Mouse (Mus musculus): ENCODE results near the gene Fbxo9.
"Not testable (repeated sequence)": the region's sequence is repeated elsewhere in the genome, so short reads cannot be mapped to it uniquely, and the experiment has no call there.

The Fbxo9 gene

DNA sequence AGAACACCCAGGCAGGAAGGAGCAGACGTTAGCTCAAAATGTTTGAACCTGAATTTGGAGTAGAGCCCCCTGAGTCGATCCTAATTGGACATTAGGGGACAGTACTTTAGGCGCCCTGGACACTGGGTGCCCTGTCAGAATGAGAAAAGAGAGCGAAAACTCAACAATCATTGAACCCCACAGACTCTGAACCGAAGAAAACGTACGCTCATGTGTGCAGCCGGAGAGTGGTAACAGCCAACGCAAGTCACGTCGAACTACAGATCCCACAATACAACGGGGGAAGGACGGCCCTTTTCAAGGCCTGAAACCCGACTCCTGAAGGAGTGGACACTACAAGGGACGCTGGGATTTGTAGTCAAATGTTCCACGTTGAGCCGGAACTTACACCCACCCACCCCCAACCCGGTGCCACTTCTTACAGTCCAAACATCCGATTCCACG lies at the start of gene Fbxo9, which contains the start of gene Ick:
Gene Fbxo9 (minus strand): TSS at position 270 of the 444 bp plus-strand sequence.
Gene Ick (plus strand): TSS at position 397 of the 444 bp plus-strand sequence.
- in situ Hi-C loops (cut with MboI, MseI): loop anchor here (5.0 to 10.0 kb wide), 2 partner anchors 63 to 194 kb away; partner anchors contain the start of gene Elovl5

DNA sequence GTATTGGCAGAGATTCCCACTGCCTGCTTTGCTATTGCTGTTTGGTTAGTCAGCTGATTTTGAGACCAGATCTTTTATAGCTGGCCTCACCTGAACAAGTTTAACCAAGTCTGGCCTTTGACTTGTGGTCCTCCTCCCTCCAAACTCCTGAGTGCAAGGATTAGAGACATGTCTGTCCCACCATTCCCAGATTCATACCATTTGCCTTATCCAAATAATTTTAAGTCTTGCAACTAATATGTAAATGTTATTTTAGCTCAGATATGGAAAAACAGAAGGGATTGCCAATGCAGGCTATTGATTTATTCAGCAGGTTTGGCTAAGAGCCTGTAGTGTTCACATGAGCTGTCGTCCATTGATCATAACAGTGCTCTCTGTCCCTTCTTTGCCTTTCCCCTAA lies 48.4 kb upstream of the Fbxo9 start:
- in situ Hi-C loops (cut with MboI, MseI): no loop called here

DNA sequence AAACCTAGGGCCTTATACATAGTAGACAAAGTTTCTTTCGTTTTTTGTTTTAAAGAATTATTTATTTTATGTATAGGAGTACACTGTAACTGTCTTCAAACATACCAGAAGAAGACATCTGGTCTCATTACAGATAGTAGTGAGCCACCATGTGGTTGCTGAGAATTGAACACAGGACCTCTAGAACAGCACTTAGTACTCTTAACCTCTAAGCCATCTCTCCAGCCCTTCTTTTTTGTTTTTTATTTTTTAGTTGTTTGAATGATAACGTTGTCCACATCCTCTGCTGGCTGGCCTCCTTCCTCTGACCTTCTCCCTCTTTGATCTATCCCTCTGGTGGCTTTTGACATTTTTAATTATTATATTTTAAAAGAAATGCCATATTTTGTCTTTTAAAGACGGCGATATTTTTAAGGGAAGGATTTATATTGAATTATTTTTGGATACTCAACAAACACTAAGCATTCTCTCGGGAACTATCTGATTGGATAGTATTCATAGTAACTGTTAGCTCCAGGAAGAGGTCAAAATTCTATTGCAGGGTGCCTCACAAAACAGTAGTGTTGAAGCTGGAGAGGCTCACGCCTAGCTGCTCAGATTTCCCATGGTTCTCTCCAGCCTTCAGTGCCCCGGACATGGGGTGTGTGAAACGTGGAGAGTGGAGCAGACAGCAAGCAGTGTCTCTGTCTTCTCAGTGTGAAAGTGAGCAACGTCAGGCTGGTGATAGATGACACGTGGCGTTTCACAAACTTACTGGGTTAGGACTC lies 45.5 kb upstream of the Fbxo9 start:
- in situ Hi-C loops (cut with MboI, MseI): no loop called here

DNA sequence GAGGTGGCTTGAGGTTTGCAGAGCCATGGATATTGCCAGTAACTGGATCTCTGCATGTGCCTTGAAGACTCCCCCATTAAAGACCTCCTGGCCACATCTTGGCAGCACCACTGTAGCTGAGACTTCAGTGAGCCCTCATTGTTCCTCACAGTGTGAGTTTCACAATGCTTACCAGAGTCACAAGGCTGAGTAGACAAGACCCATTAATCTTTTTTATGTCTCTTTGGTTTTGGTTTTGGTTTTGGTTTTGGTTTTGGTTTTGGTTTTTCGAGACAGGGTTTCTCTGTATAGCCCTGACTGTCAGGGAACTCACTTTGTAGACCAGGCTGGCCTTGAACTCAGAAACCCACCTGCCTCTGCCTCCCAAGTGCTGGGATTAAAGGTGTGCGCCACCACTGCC lies 40.9 kb upstream of the Fbxo9 start:
- in situ Hi-C loops (cut with MboI, MseI): not testable (repeated sequence)

DNA sequence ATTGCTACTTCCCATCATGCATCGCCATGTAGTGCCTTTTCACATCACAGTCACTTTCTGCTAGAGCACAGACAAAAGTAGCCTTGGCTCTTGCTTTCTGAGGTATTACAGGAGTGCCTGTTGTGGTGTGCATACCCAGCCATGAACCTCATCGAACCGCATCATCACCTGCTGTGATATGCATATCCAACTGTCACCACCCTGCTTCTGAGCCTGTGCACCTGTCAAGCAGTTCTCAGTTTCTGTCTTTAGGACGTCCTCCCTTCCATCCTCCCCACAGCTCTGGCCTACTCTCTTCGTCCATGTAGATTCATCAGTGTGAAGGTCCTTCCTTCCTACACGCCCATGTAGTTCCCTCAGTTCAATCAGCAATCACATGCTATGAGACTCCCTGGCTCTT lies 39.3 kb upstream of the Fbxo9 start:
- in situ Hi-C loops (cut with MboI, MseI): no loop called here

DNA sequence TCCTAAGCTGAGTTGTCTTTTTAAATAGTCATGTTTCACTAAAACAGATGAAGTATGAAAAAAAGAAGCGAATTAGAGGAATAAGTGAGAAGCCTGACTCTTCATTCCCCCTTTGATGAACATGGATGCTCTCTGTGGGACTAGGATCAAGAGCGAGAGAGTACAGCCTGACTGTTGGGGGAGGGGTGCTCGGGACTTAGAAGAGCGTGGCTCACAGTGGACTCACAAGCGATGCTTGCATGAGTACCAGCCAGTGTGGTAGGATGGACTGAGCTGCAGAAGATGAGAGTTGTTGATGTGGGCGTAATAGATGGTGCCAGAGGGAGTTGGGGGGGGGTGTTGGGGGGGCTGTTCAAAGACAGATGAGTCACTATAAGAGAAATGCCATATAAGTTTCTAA lies 37.8 kb upstream of the Fbxo9 start:
- in situ Hi-C loops (cut with MboI, MseI): no loop called here

DNA sequence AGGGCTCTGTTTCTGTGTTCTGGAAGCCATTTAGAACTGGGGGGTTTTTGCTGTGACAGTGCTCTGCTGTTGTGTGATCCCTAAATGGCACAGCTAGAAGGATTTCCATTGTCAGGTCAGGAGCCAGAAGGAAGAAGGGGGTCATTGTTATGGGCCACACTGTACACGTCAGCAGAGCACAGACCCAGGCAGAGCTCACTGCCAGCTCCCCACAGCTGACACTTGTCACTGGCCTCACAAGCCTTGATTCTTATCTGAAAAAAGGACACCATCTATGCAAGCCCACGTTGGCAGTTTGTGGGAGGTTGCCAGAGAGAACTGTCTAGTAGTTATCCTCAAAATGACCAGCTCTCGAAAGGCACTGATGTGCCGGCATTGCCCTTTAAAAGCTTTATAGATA lies 37.2 kb upstream of the Fbxo9 start:
- in situ Hi-C loops (cut with MboI, MseI): no loop called here

DNA sequence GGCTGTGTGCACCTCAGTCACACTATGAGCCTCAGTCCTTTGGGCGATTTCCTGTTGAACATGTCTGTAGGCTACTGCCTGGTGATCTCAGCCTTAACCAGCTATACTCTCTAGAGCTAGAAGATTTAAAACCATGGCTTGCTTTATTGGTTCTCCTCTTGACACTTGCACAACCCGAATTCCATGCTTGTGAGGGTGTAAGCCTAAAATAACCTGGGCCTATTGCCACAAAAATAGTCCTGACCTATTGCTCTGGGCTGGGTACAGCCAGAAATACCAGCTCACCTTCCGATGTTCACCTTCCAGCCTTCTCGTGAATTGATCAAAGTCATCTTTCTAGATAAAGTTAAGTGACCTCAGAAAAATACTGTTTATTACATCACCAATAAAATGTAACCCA lies 30.6 kb upstream of the Fbxo9 start:
- in situ Hi-C loops (cut with MboI, MseI): no loop called here

DNA sequence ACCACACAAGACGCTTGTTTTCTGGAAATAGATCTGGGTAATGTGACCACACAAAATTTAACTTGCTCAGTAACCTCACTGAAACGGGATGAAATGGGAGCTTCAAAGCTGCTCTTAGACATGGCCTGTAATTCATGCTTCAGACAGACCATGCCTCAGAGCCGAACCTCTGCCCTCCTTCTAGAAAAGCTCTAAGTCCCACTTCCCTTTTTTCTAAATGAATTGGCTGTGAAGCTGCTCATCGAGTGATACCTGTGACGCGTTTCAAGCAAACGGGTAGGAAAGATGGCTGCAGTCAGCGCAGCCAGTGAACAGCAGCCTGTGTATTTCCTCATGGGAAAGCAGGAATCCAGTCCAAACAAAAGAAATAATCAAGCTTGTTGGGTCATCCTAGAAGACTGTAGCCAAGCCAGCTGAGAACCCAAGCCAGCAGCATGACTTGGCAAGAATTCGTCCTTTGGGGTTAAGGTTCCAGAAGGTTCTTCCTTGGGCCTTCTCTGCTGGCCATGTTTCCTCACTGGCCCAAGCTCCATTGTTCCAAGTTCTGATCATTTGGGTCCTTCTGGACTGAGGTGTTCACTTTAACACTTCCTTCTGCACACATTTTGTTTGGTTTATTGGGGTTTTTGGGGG lies 29.3 kb upstream of the Fbxo9 start:
- in situ Hi-C loops (cut with MboI, MseI): no loop called here

DNA sequence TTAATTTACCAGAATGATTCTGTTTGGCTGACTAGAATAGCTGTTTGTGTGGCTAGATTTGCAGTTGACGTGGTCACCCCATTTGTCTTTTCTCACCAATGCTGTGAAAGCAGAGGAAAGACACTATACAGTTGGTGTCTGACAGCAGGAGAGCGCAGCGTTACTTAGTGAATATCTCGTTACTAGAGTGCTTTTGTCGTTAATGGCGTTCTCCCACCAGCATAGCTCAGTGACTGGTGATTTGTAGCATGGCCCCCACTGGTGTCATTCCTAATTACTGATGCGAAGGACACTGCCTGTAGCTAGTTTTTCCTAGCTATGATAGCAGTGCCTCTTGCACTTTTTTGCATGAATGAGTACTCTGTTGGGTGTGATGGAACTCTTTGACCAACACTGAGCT lies 26.8 kb upstream of the Fbxo9 start:
- in situ Hi-C loops (cut with MboI, MseI): no loop called here

DNA sequence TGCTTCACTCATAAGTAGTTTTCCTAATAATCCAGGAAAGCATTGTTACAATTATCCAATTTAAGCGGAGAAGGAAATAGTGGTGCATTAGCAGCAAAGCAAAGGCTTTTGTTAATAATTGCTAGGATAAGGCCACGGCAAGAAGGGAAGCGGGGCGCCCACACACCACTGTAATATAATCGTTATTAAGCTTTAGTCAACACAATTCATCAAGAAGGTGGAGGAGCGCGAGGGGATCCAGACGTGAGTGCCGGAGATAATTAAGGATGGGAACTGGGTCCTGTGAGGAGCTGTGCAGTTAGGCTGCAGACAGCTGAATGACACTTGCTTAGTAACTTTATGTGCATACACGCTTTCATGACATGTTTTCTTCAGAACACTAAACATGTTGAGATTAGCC lies 17.8 kb upstream of the Fbxo9 start:
- in situ Hi-C loops (cut with MboI, MseI): no loop called here

DNA sequence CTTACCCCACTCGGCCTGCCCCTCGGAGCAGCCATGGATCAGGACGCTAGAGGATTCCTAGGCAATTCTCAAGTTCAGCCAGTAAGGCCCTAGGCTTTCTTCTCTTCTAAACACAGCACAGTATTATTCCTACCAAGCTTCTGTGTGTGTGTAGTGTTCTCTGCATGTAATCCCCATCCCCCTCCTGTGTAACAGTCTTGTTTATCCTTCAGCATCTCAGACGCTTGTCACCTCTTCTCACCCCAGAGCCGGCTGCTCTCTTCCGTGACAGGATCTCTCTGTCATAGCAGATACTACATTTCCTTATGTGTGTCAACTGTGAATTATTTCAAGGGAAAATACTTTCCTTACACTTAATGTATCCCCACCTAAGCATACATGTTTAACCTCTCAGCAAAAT lies 17.1 kb upstream of the Fbxo9 start:
- in situ Hi-C loops (cut with MboI, MseI): no loop called here

DNA sequence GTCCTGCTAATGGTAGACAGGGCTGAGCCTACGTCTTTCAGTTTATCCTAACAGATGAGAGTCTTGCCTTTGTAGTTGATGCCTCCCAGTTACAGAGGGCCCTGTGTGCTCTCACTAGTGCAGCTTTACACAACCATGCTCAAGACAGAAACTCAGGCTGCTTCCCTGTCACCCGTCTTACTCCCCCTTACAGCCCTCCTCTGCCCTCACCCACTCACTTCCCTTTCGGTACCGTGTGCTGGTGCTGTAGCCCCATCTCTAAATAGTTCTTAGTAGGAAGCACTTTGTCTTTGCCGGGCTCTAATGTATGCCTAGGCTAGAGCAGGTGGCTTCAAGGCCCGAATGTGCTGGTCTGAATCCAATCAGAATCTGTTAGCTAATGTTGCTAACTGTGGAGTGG lies 15.4 kb upstream of the Fbxo9 start:
- in situ Hi-C loops (cut with MboI, MseI): no loop called here

DNA sequence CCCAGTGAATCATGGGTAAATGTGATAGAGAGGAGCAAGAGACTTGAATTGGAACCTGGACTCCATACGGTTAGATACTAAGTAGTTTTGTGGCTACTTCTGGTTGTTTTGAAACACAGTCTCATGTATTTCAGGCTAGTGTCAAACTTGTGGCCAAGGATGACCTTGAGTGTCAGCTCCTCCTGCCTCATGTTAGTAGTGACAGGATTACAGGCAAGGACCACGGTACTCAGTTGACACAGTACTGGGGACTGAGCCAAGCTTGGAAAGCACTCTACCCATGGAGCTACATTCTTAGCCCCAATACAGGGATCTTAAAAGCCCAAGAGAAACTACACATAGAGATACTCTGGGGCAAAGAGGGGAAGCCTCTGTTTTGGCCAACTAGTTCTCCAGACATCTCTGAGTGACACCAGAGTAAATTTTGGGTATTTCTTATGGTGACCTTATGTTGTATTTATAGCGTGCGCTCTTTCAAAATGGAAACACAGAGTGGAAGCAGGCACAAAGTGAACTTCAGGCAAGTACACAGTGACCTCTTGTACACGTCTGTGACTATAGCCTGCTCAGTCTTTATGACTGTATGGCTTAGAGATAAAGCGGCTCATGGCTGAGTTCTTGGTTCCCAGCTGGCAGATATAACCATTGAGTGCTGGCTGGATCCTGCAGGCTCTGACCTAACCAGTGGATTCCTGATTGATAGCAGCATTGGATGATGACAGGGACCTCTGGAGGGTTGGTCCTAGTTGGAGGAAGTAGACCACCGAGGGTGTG lies 14.3 kb upstream of the Fbxo9 start:
- in situ Hi-C loops (cut with MboI, MseI): no loop called here

DNA sequence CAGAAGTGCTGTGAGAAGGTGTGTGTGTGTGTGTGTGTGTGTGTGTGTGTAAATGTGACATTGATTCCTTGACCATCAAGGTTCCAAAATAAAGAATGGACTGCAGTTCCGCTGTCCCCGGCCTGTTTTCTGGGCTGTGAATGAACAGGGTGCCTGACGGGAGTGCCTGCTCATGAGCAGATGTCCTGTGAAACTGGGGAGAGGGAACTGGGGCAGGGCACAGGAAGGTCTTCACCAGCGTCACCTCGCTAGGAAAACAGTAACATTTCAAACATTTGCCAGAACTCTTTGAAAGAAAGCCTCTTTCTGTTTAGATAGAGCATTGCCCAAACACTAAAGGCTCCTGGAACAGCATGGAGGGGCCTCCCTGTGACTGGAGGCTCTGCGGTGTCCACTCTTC lies 13.1 kb upstream of the Fbxo9 start:
- in situ Hi-C loops (cut with MboI, MseI): no loop called here

DNA sequence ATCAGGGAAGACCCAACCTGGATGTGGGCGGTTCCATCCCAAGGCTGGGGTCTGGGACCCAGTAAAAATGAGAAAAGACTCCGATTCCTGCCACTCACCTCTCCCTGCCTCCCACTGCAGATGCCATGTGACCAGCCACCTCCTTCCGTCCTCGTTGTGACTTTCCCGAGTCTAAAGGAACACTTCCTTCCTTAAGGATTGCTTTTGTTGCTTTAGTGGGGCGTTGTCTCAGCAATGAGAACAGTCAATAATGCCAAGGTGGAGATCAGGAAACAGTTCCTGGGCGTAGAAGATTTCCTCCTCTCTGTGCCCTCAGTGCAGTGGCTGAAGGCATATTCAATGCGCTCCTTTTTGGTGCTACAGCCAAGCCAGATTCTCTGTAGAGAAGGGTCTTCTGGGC lies 12.5 kb upstream of the Fbxo9 start:
- in situ Hi-C loops (cut with MboI, MseI): no loop called here

DNA sequence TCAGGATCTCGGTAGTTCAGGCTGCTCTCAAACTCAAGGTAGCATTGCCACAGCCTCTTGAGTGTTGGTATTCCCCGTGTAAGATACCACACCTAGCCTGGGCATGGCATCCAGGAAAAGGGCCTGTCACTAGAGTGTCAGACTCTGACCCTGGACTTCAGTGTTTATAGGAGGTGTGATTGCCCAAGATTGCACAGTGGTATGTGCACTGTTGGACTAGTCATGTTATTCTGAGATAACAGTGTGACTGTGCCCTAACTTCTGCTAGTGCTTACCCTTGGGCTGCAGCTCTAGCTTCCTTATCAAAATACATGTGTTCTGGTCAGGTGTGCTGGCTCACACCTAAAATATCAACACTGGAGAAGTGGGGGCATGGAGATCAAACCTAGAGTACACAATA lies 8.8 kb upstream of the Fbxo9 start:
- in situ Hi-C loops (cut with MboI, MseI): no loop called here

DNA sequence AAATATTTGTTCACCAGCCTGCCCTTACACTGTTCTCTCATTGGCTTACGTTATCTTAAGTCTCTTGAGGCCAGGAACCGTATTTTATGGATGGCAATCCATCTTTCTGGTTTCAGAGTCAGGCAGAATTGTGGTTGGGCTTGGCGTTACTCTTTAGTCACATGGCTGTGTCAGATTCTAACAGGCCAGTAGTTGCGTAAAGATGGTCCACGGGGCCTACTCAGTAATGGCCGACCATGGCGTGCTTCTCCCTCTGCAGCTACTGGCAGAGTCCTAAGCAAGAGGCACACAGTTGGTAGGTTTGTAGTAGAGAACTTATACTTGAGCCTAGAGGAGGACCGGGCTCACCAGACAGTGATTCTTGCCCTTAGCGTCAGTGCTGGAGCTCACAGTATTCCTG lies 6.9 kb upstream of the Fbxo9 start:
- in situ Hi-C loops (cut with MboI, MseI): no loop called here

DNA sequence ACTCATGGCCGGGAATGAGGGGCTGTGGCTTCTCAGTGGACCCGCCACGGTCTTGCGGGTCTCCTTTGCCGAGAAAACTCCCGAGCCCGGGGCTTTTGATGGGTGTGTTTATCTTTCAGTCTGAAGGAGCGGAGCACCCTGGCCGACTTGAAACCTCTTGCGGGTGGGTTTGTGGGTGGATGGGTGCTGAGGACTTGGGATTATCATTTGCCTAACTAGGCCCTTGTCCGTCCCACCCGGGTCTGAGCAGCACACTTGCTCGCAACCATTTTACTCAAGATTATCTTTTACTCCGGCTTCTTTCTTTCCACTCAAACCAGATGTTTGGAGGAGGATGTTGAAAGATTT lies 4.6 kb upstream of the Fbxo9 start:
- in situ Hi-C loops (cut with MboI, MseI): no loop called here

DNA sequence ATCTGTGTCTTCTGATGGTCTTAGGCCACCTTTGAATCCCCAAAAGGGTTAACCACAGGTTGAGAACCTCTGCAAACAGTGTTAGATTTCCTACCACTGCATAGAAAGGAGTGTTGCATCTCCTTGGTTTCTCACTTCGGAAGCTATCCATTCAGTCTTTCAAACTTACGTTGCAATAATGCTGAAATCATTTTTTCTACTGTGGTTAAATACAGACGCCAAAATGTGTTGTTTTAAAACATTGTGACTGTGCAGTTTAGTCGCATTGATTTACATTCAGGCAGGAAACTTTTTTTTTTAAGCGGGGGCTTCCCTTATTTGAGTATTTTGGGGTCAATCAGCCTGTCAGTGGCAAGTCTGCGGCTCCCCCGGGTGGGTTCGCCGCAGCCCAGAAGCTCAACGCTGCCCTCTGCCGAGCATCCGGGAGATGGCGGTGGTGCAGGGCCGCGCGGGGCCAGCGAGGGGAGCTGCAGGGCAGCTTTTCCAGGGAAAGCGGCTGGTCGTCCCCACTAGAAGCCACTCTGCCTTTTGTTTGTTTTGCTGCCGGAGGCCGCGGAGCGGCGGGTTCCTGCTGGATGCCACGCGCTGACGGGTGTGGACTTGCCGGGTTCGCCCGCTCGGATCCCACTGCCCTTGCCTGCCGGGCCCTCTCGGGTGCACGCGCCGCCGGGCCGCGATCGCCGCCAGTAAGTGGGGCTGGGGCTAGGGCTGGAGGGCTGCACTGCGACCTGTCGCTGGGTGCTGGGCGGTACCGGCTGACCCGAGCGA lies 4.1 kb upstream of the Fbxo9 start:
- in situ Hi-C loops (cut with MboI, MseI): no loop called here

DNA sequence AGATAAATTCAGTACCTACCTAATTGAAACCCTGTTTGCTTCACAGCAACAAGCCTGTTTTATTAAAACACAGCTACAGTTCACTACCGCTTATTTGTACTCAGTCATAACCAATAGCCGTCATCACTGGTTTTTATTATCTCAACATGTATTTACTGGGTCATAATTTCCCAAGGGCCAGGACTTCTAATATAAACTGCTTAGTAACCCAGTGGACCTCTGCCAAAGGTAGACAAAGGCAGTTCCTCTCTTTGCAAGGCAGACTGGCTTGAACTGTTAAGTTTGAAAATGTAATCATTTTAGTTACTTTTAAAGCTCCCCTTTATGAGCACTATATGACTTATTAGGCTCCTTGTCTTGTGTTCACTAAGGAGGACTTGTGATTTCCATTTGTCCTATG lies 2.6 kb upstream of the Fbxo9 start:
- in situ Hi-C loops (cut with MboI, MseI): no loop called here

DNA sequence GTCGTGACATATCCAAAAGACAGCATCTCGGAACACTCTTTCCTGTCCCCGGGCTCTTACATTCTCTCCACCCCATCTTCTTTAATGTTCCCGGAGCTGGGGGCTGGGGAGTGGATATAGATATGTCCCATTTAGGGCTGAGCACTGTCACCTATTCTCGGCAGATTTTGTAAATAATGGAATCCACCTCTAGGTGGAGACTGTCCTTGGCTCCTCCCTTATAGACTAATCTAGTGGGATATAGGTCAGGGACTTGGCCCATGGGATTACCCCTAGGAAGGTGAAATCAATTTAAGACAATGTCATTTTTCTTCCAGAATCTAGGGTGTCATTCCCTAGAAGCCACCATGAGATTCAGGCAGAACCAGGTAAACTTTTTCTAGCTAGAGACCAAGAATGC lies 791 bp upstream of the Fbxo9 start:
- in situ Hi-C loops (cut with MboI, MseI): loop anchor here (5.0 to 10.0 kb wide), 2 partner anchors 63 to 195 kb away; partner anchors contain the start of gene Elovl5

All from T-helper 2 cell (primary cell).